Mouse (Mus musculus) lung, embryonic 16.5 days (tissue): ENCODE measurements around the gene Fxn. TPM values are rescaled to one million over a fixed set of nuclear protein-coding genes. Genes with fewer than 3 reads are reported as not detected.

Source experiments
- ATAC-seq: fragments of 200-750 bp; cut with Nextera tagmentation; 2 replicates; pipeline ENCODE4 v1.8.0; 2017; ENCODE audit warnings: low read depth, mild to moderate bottlenecking, moderate library complexity
- H3K27ac ChIP-seq: fragments of 300-500 bp; sonication (generic); 2 replicates; pipeline ENCODE4 v1.5.1; 2014; ENCODE audit warnings: mild to moderate bottlenecking, control low read depth, low read length
- H3K27me3 ChIP-seq: fragments of 300-500 bp; sonication (generic); 2 replicates; pipeline ENCODE4 v1.6.1; 2014; ENCODE audit warnings: low read depth, low read length, mixed read lengths; ENCODE audit not compliant: control insufficient read depth, insufficient read depth
- H3K36me3 ChIP-seq: fragments of 300-500 bp; sonication (generic); 2 replicates; pipeline ENCODE4 v1.6.1; 2014; ENCODE audit warnings: low read length; ENCODE audit not compliant: control insufficient read depth, insufficient read depth
- H3K4me1 ChIP-seq: fragments of 300-500 bp; sonication (generic); replicated peaks from 2 replicates; pipeline ENCODE4 v1.6.1; 2014; ENCODE audit warnings: low read length, mixed read lengths; ENCODE audit not compliant: control insufficient read depth, insufficient read depth
- H3K4me2 ChIP-seq: fragments of 300-500 bp; sonication (generic); 2 replicates; pipeline ENCODE4 v1.6.1; 2014; ENCODE audit warnings: low read depth, low read length, control low read depth
- H3K4me3 ChIP-seq: fragments of 300-500 bp; sonication (generic); 2 replicates; pipeline ENCODE4 v1.5.1; 2014; ENCODE audit warnings: mild to moderate bottlenecking, low read length, control low read depth
- H3K9ac ChIP-seq: fragments of 300-500 bp; sonication (generic); 2 replicates; pipeline ENCODE4 v1.6.1; 2014; ENCODE audit warnings: low read length, control low read depth
- H3K9me3 ChIP-seq: fragments of 300-500 bp; sonication (generic); 2 replicates; pipeline ENCODE4 v1.6.1; 2016; ENCODE audit warnings: low read length; ENCODE audit not compliant: control insufficient read depth
- WGBS: fragments of 180-500 bp; shearing (Covaris S2); extraction: QIAGEN DNeasy Blood & Tissue Kit; methylation state at CpG from one replicate; pipeline ENCODE4 v1.1.7; 2014; 5-methylcytosine and 5-hydroxymethylcytosine counted together
- polyA plus RNA-seq: library from polyadenylated mRNA; unstranded; fragments of >200 nt; fragmentation: Nextera tagmentation; extraction: Ambion mirVana; gene quantifications from 2 replicates; pipeline ENCODE4 v1.2.1, GENCODE M21; 2015

Gene Fxn
- polyA plus RNA-seq, 1 experiment from 2014 or later, result 47.5 TPM

GRCm38 (mm10) chr19:24259390-24260351, 20.7 kb downstream of the Fxn start:
- no peak overlapping the region for H3K4me3 ChIP-seq
- peak overlapping the region; percentile 50 for H3K27ac ChIP-seq
- H3K4me2 ChIP-seq, result no peak overlapping the region
- peaks cover 9% of the 10 kb centered on the region for H3K4me1 ChIP-seq
- peak; percentile 71 for ATAC-seq
- H3K9me3 ChIP-seq, result no peaks in the 10 kb centered on the region
- no peak overlapping the region for H3K9ac ChIP-seq
- 56% methylated on average over 12 of the region's 12 CpGs for WGBS
- no peaks in the 10 kb centered on the region for H3K36me3 ChIP-seq
- H3K27me3 ChIP-seq, result no peaks in the 10 kb centered on the region

GRCm38 (mm10) chr19:24258368-24258767, 22.0 kb downstream of the Fxn start:
- peak overlapping the region; percentile 71 for H3K27ac ChIP-seq
- 12% methylated on average over 5 of the region's 5 CpGs for WGBS
- no peak overlapping the region for H3K4me3 ChIP-seq
- H3K27me3 ChIP-seq, result no peaks in the 10 kb centered on the region
- H3K4me1 ChIP-seq, result peaks cover 15% of the 10 kb centered on the region
- no peaks in the 10 kb centered on the region for H3K36me3 ChIP-seq
- no peak overlapping the region for H3K9ac ChIP-seq
- H3K4me2 ChIP-seq, result no peak overlapping the region
- peak; percentile 79 for ATAC-seq
- H3K9me3 ChIP-seq, result no peaks in the 10 kb centered on the region

- Histone ChIP-seq H3K9ac (no peak overlapping the region), H3K27me3 (no peaks in the 10 kb centered on the region), H3K9me3 (no peaks in the 10 kb centered on the region), H3K27ac (peak overlapping the region; percentile 71), H3K4me2 (no peak overlapping the region), H3K36me3 (no peaks in the 10 kb centered on the region), H3K4me1 (peaks cover 15% of the 10 kb centered on the region), H3K4me3 (no peak overlapping the region)
- 53% methylated on average over 6 of the region's 6 CpGs for WGBS
- ATAC-seq, result peak; percentile 60; the same call in 1 of the 2 replicates
These were observed 22.4 kb downstream of the Fxn start for GRCm38 (mm10) chr19:24257962-24258361.

- Histone ChIP-seq H3K9me3 (no peaks in the 10 kb centered on the region), H3K4me1 (peaks cover 24% of the 10 kb centered on the region), H3K9ac (no peak overlapping the region), H3K27me3 (no peaks in the 10 kb centered on the region), H3K36me3 (no peaks in the 10 kb centered on the region), H3K4me3 (no peak overlapping the region), H3K27ac (peak overlapping the region; percentile 50; the same call in 1 of the 2 replicates), H3K4me2 (no peak overlapping the region)
- no peak for ATAC-seq
- WGBS, result 17% methylated on average over 9 of the region's 9 CpGs
These were observed 26.6 kb downstream of the Fxn start for GRCm38 (mm10) chr19:24253657-24254260.

- WGBS, result 6% methylated on average over 6 of the region's 6 CpGs
- Histone ChIP-seq H3K9me3 (no peaks in the 10 kb centered on the region), H3K4me2 (peak overlapping the region; percentile 20; the same call in 1 of the 2 replicates), H3K27ac (peak overlapping the region; percentile 75), H3K4me3 (no peak overlapping the region), H3K36me3 (no peaks in the 10 kb centered on the region), H3K4me1 (peaks cover 19% of the 10 kb centered on the region), H3K9ac (peak overlapping the region; percentile 18; the same call in 1 of the 2 replicates), H3K27me3 (no peaks in the 10 kb centered on the region)
- ATAC-seq, result peak; percentile 86
These were observed 28.5 kb downstream of the Fxn start for GRCm38 (mm10) chr19:24251869-24252268.

- WGBS, result 85% methylated on average over 6 of the region's 6 CpGs
- ATAC-seq, result no peak
These were observed 37.1 kb downstream of the Fxn start for GRCm38 (mm10) chr19:24243340-24243739.

GRCm38 (mm10) chr19:24241799-24242546, 38.4 kb downstream of the Fxn start:
- Histone ChIP-seq H3K9ac (no peak overlapping the region), H3K27ac (no peak overlapping the region), H3K36me3 (no peaks in the 10 kb centered on the region), H3K4me2 (no peak overlapping the region), H3K4me1 (no peaks in the 10 kb centered on the region), H3K4me3 (no peak overlapping the region), H3K27me3 (no peaks in the 10 kb centered on the region), H3K9me3 (no peaks in the 10 kb centered on the region)
- WGBS, result 17% methylated on average over 14 of the region's 14 CpGs
- no peak for ATAC-seq

More at GRCm38 (mm10) chr19:24243340-24243739, 37.1 kb downstream of the Fxn start:
- Histone ChIP-seq H3K9me3 (no peaks in the 10 kb centered on the region), H3K9ac (no peak overlapping the region), H3K4me3 (no peak overlapping the region), H3K27me3 (no peaks in the 10 kb centered on the region), H3K27ac (no peak overlapping the region), H3K4me2 (no peak overlapping the region), H3K4me1 (no peaks in the 10 kb centered on the region; the same call in 1 of the 2 replicates), H3K36me3 (no peaks in the 10 kb centered on the region)

- Histone ChIP-seq H3K36me3 (no peaks in the 10 kb centered on the region), H3K4me1 (no peaks in the 10 kb centered on the region), H3K9me3 (no peaks in the 10 kb centered on the region), H3K27ac (no peak overlapping the region), H3K4me3 (no peak overlapping the region), H3K9ac (no peak overlapping the region), H3K27me3 (no peaks in the 10 kb centered on the region), H3K4me2 (no peak overlapping the region)
- ATAC-seq, result no peak
- WGBS, result 63% methylated on average over 8 of the region's 8 CpGs
These were observed 39.1 kb downstream of the Fxn start for GRCm38 (mm10) chr19:24241271-24241670.

- ATAC-seq, result no peak
- no peak overlapping the region for H3K4me3 ChIP-seq
- no peaks in the 10 kb centered on the region for H3K27me3 ChIP-seq
- no peak overlapping the region for H3K4me2 ChIP-seq
- H3K27ac ChIP-seq, result no peak overlapping the region
- WGBS, result 82% methylated on average over 4 of the region's 4 CpGs
- H3K4me1 ChIP-seq, result no peaks in the 10 kb centered on the region
- H3K36me3 ChIP-seq, result no peaks in the 10 kb centered on the region
- no peaks in the 10 kb centered on the region for H3K9me3 ChIP-seq
- H3K9ac ChIP-seq, result no peak overlapping the region
These were observed 42.4 kb downstream of the Fxn start for GRCm38 (mm10) chr19:24238011-24238410.
